Mouse (Mus musculus) forebrain, embryonic 13.5 days (tissue): Measurements from ENCODE around the gene Tenm3. TPM values are rescaled to one million over a fixed set of nuclear protein-coding genes. Genes with fewer than 3 reads are reported as not detected.

Experiments
- ATAC-seq: fragments of 200-750 bp; cut with Nextera tagmentation; 2 replicates; pipeline ENCODE4 v1.8.0; 2017
- H3K27ac ChIP-seq: fragments of 300-500 bp; sonication (generic); 2 replicates; pipeline ENCODE4 v1.5.1; 2015; ENCODE audit warnings: inconsistent platforms, mild to moderate bottlenecking, moderate library complexity
- H3K27me3 ChIP-seq: fragments of 300-500 bp; sonication (generic); 2 replicates; pipeline ENCODE4 v1.6.1; 2015; ENCODE audit warnings: mild to moderate bottlenecking, inconsistent platforms
- H3K36me3 ChIP-seq: fragments of 300-500 bp; sonication (generic); 2 replicates; pipeline ENCODE4 v1.6.1; 2015; ENCODE audit warnings: mild to moderate bottlenecking, inconsistent platforms; ENCODE audit not compliant: poor library complexity, severe bottlenecking
- H3K4me1 ChIP-seq: fragments of 300-500 bp; sonication (generic); 2 replicates; pipeline ENCODE4 v1.6.1; 2015; ENCODE audit warnings: inconsistent platforms
- H3K4me2 ChIP-seq: fragments of 300-500 bp; sonication (generic); 2 replicates; pipeline ENCODE4 v1.6.1; 2015; ENCODE audit warnings: inconsistent platforms, mild to moderate bottlenecking, moderate library complexity
- H3K4me3 ChIP-seq: fragments of 300-500 bp; sonication (generic); 2 replicates; pipeline ENCODE4 v1.5.1; 2015; ENCODE audit warnings: mild to moderate bottlenecking, inconsistent platforms
- H3K9ac ChIP-seq: fragments of 300-500 bp; sonication (generic); 2 replicates; pipeline ENCODE4 v1.6.1; 2015; ENCODE audit warnings: mild to moderate bottlenecking, inconsistent platforms
- H3K9me3 ChIP-seq: fragments of 300-500 bp; sonication (generic); replicated peaks from 2 replicates; pipeline ENCODE4 v1.6.1; 2016; ENCODE audit warnings: inconsistent platforms
- WGBS: fragments of 180-500 bp; shearing (Covaris S2); methylation state at CpG from one replicate; pipeline ENCODE4 v1.1.7; 2015; 5-methylcytosine and 5-hydroxymethylcytosine counted together
- polyA plus RNA-seq: library from polyadenylated mRNA; unstranded; fragments of >200 nt; fragmentation: Nextera tagmentation; extraction: Ambion mirVana; gene quantifications from 2 replicates; pipeline ENCODE4 v1.2.1, GENCODE M21; 2015

Gene Tenm3
- polyA plus RNA-seq, 1 experiment from 2014 or later = 20.6 TPM

- ATAC-seq = no peak
- 74% methylated on average over 4 of the region's 4 CpGs for WGBS
- H3K27me3 ChIP-seq = no peaks in the 10 kb centered on the region
- H3K4me3 ChIP-seq = no peak overlapping the region
- H3K4me2 ChIP-seq = no peak overlapping the region
- H3K9me3 ChIP-seq = 0 out of 2 replicates have a peak, but pooled peaks cover under 1% of the 10 kb centered on the region
- 0 out of 2 replicates have a peak, but pooled peaks cover 4% of the 10 kb centered on the region for H3K4me1 ChIP-seq
- no peak overlapping the region for H3K9ac ChIP-seq
- no peak overlapping the region for H3K27ac ChIP-seq
- H3K36me3 ChIP-seq = no peaks in the 10 kb centered on the region
Observed at GRCm38 (mm10) chr8:48733057-48733456, 110.7 kb downstream of the Tenm3 start.

GRCm38 (mm10) chr8:48730701-48731100 lies 113.0 kb downstream of the Tenm3 start:
- no peak for ATAC-seq
- Histone ChIP-seq H3K4me2 (no peak overlapping the region), H3K9me3 (0 out of 2 replicates have a peak, but pooled peaks cover 2% of the 10 kb centered on the region), H3K27ac (no peak overlapping the region), H3K4me3 (no peak overlapping the region), H3K4me1 (no peaks in the 10 kb centered on the region), H3K9ac (no peak overlapping the region), H3K36me3 (no peaks in the 10 kb centered on the region), H3K27me3 (no peaks in the 10 kb centered on the region)
- 64% methylated on average over 6 of the region's 6 CpGs for WGBS

DNA sequence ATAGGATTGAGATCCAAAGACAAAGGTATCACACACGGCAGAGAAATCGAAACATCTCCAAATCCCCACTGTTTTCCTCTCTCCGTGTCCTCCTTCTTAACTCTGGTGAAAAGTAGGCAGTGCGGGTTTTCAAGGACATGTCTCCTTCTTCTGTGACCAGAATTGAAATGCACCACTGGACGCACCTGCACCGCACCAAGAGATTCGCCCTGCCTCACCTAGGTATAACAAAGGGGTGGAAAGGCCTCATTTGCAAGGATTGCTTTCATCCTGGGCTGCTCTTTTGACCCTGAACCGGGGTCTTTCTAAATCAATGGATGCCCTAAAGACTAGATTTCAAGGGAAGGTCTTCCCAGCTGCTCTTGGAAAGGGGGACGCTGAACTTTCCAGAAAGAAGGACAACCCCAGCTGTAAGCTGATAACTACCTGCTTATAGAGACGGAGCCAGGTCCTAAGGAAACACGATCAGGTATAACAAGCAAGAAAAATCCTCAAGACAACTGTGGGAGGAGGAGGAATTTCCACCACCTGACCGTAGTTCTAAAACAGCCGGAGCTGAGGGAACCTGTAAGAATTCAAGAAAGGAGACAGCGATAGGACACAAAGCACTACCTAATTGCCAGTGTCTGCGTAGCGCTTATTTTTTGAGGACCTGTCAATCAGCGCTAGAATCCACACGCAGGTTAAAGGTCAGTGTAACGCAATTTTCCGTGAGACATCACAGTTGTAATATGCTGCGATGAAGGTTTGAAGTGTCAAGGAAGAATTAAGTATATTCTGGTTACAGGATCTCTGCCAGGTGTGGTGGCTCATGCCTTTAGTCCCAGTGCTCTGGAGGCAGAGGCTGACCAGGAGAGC lies 114.7 kb downstream of the Tenm3 start:
- no peaks in the 10 kb centered on the region for H3K27me3 ChIP-seq
- no peaks in the 10 kb centered on the region for H3K36me3 ChIP-seq
- 0 out of 2 replicates have a peak, but pooled peaks cover 2% of the 10 kb centered on the region for H3K9me3 ChIP-seq
- no peak overlapping the region for H3K4me2 ChIP-seq
- H3K27ac ChIP-seq = no peak overlapping the region
- H3K4me1 ChIP-seq = no peaks in the 10 kb centered on the region
- H3K9ac ChIP-seq = no peak overlapping the region
- no peak overlapping the region for H3K4me3 ChIP-seq
- WGBS = 82% methylated on average over 21 of the region's 21 CpGs
- ATAC-seq = no peak

GRCm38 (mm10) chr8:48728006-48728405 lies 115.7 kb downstream of the Tenm3 start:
- Histone ChIP-seq H3K27me3 (no peaks in the 10 kb centered on the region), H3K27ac (no peak overlapping the region), H3K4me2 (no peak overlapping the region), H3K4me1 (no peaks in the 10 kb centered on the region), H3K36me3 (no peaks in the 10 kb centered on the region), H3K9ac (no peak overlapping the region), H3K4me3 (no peak overlapping the region), H3K9me3 (0 out of 2 replicates have a peak, but pooled peaks cover 2% of the 10 kb centered on the region)
- no peak for ATAC-seq
- 92% methylated on average over 6 of the region's 6 CpGs for WGBS

DNA sequence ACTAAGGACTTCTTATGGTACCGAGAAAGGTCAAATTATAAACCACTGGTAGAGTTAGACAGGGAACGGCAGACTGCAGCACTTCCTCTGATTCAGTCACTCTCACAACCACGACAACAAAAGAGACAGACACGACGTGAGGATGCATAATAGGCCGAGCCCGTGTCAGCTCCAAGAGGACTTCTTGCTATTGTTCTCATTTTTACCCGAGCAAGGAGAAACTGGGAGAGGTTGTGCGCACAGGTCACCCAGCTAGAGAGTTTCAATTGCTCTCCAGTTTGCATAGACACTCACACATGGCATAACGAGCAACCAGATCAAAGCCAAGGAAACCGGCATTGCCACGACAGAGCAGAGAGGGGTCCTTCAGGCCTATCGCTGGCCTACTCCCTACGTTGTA lies 121.0 kb downstream of the Tenm3 start:
- Histone ChIP-seq H3K36me3 (no peaks in the 10 kb centered on the region), H3K27me3 (no peaks in the 10 kb centered on the region), H3K4me1 (no peaks in the 10 kb centered on the region), H3K9ac (no peak overlapping the region), H3K4me3 (no peak overlapping the region), H3K4me2 (no peak overlapping the region), H3K9me3 (0 out of 2 replicates have a peak, but pooled peaks cover 6% of the 10 kb centered on the region), H3K27ac (no peak overlapping the region)
- 36% methylated on average over 14 of the region's 14 CpGs for WGBS
- ATAC-seq = no peak

- Histone ChIP-seq H3K9ac (no peak overlapping the region), H3K27ac (no peak overlapping the region), H3K27me3 (no peaks in the 10 kb centered on the region), H3K36me3 (no peaks in the 10 kb centered on the region), H3K4me2 (no peak overlapping the region), H3K4me3 (no peak overlapping the region), H3K4me1 (no peaks in the 10 kb centered on the region), H3K9me3 (0 out of 2 replicates have a peak, but pooled peaks cover 6% of the 10 kb centered on the region)
- 82% methylated on average over 7 of the region's 7 CpGs for WGBS
- no peak for ATAC-seq
Observed at GRCm38 (mm10) chr8:48722318-48722717, 121.4 kb downstream of the Tenm3 start.

GRCm38 (mm10) chr8:48721376-48721775 lies 122.4 kb downstream of the Tenm3 start:
- Histone ChIP-seq H3K4me1 (no peaks in the 10 kb centered on the region), H3K4me3 (no peak overlapping the region), H3K4me2 (no peak overlapping the region), H3K9ac (no peak overlapping the region), H3K9me3 (0 out of 2 replicates have a peak, but pooled peaks cover 6% of the 10 kb centered on the region), H3K27ac (no peak overlapping the region), H3K36me3 (no peaks in the 10 kb centered on the region), H3K27me3 (no peaks in the 10 kb centered on the region)
- 95% methylated on average over 12 of the region's 12 CpGs for WGBS
- no peak for ATAC-seq

GRCm38 (mm10) chr8:48715616-48716015 lies 128.1 kb downstream of the Tenm3 start:
- no peak overlapping the region for H3K9ac ChIP-seq
- H3K27me3 ChIP-seq = no peaks in the 10 kb centered on the region
- H3K4me3 ChIP-seq = no peak overlapping the region
- ATAC-seq = no peak
- H3K9me3 ChIP-seq = no peaks in the 10 kb centered on the region; the same call in 1 of the 2 replicates
- H3K27ac ChIP-seq = no peak overlapping the region
- H3K36me3 ChIP-seq = no peaks in the 10 kb centered on the region
- H3K4me1 ChIP-seq = no peaks in the 10 kb centered on the region
- no peak overlapping the region for H3K4me2 ChIP-seq
- WGBS = 80% methylated on average over 9 of the region's 9 CpGs

- H3K27ac ChIP-seq = no peak overlapping the region
- no peaks in the 10 kb centered on the region for H3K27me3 ChIP-seq
- no peak overlapping the region for H3K9ac ChIP-seq
- no peak overlapping the region for H3K4me2 ChIP-seq
- ATAC-seq = no peak
- 88% methylated on average over 6 of the region's 6 CpGs for WGBS
- H3K4me3 ChIP-seq = no peak overlapping the region
- peaks cover 6% of the 10 kb centered on the region; the same call in 1 of the 2 replicates for H3K9me3 ChIP-seq
- peaks cover 12% of the 10 kb centered on the region; the same call in 1 of the 2 replicates for H3K4me1 ChIP-seq
- no peaks in the 10 kb centered on the region for H3K36me3 ChIP-seq
Observed at GRCm38 (mm10) chr8:48706666-48707065, 137.1 kb downstream of the Tenm3 start.

GRCm38 (mm10) chr8:48704885-48705515 lies 138.8 kb downstream of the Tenm3 start:
- Histone ChIP-seq H3K4me3 (no peak overlapping the region), H3K36me3 (no peaks in the 10 kb centered on the region), H3K9me3 (peaks cover 6% of the 10 kb centered on the region; the same call in 1 of the 2 replicates), H3K9ac (no peak overlapping the region), H3K27me3 (no peaks in the 10 kb centered on the region), H3K27ac (no peak overlapping the region), H3K4me2 (no peak overlapping the region), H3K4me1 (peaks cover 15% of the 10 kb centered on the region)
- peak; percentile 13; the same call in 1 of the 2 replicates for ATAC-seq
- WGBS = 71% methylated on average over 10 of the region's 10 CpGs

DNA sequence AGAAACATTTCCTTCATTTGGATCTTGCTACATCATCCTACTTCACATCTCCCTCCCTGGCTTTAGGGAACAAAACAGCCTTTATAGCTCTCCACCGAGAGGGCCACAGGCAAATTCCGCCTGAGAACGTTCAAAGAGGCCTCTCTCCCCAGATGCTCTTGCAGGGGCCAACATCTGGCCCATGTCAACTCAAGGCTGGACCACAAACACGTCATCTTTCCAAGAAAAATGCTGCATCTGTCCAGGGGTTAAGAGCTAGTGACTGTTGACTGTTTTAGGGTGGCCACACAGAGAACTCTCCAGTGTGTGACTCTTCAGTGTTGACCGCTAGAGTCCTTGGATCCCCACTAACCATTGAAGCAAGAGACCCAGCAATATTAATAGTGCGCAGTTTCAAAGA lies 139.3 kb downstream of the Tenm3 start:
- H3K36me3 ChIP-seq = no peaks in the 10 kb centered on the region
- no peaks in the 10 kb centered on the region for H3K27me3 ChIP-seq
- H3K27ac ChIP-seq = no peak overlapping the region
- peaks cover 6% of the 10 kb centered on the region; the same call in 1 of the 2 replicates for H3K9me3 ChIP-seq
- 83% methylated on average over 6 of the region's 6 CpGs for WGBS
- ATAC-seq = no peak
- no peak overlapping the region for H3K9ac ChIP-seq
- H3K4me3 ChIP-seq = no peak overlapping the region
- no peak overlapping the region for H3K4me2 ChIP-seq
- H3K4me1 ChIP-seq = peaks cover 17% of the 10 kb centered on the region
